Mouse (Mus musculus) midbrain, embryonic 15.5 days (tissue): ENCODE measurements around the gene Zdhhc3. TPM values are rescaled to one million over a fixed set of nuclear protein-coding genes. Genes with fewer than 3 reads are reported as not detected.

ENCODE experiments used
- ATAC-seq: fragments of 200-750 bp; cut with Nextera tagmentation; replicated peaks from 2 replicates; pipeline ENCODE4 v1.8.0; 2017; ENCODE audit warnings: moderate TSS enrichment
- H3K27ac ChIP-seq: fragments of 300-500 bp; sonication (generic); 2 replicates; pipeline ENCODE4 v1.5.1; 2015; ENCODE audit warnings: mild to moderate bottlenecking, inconsistent platforms
- H3K27me3 ChIP-seq: fragments of 300-500 bp; sonication (generic); replicated peaks from 2 replicates; pipeline ENCODE4 v1.6.1; 2015; ENCODE audit warnings: inconsistent platforms
- H3K36me3 ChIP-seq: fragments of 300-500 bp; sonication (generic); replicated peaks from 2 replicates; pipeline ENCODE4 v1.6.1; 2015; ENCODE audit warnings: inconsistent platforms
- H3K4me1 ChIP-seq: fragments of 300-500 bp; sonication (generic); 2 replicates; pipeline ENCODE4 v1.6.1; 2015; ENCODE audit warnings: inconsistent platforms
- H3K4me2 ChIP-seq: fragments of 300-500 bp; sonication (generic); 2 replicates; pipeline ENCODE4 v1.6.1; 2015; ENCODE audit warnings: inconsistent platforms, mild to moderate bottlenecking, moderate library complexity
- H3K4me3 ChIP-seq: fragments of 300-500 bp; sonication (generic); 2 replicates; pipeline ENCODE4 v1.5.1; 2015; ENCODE audit warnings: mild to moderate bottlenecking, inconsistent platforms
- H3K9ac ChIP-seq: fragments of 300-500 bp; sonication (generic); 2 replicates; pipeline ENCODE4 v1.6.1; 2015; ENCODE audit warnings: mild to moderate bottlenecking, inconsistent platforms
- H3K9me3 ChIP-seq: fragments of 300-500 bp; sonication (generic); 2 replicates; pipeline ENCODE4 v1.6.1; 2016; ENCODE audit warnings: inconsistent platforms
- WGBS: fragments of 180-500 bp; shearing (Covaris S2); methylation state at CpG from one replicate; pipeline ENCODE4 v1.1.7; 2015; ENCODE audit warnings: mixed read lengths; 5-methylcytosine and 5-hydroxymethylcytosine counted together
- polyA plus RNA-seq: library from polyadenylated mRNA; unstranded; fragments of >200 nt; fragmentation: Nextera tagmentation; extraction: Ambion mirVana; gene quantifications from 2 replicates; pipeline ENCODE4 v1.2.1, GENCODE M21; 2015

The Zdhhc3 gene
- polyA plus RNA-seq, 1 experiment from 2014 or later: 88.5 TPM

- WGBS: 89% methylated on average over 7 of the region's 7 CpGs
- Histone ChIP-seq H3K27me3 (no peaks in the 10 kb centered on the region), H3K4me1 (peaks cover 20% of the 10 kb centered on the region), H3K36me3 (0 out of 2 replicates have a peak, but pooled peaks cover 3% of the 10 kb centered on the region), H3K4me2 (no peak overlapping the region), H3K4me3 (no peak overlapping the region), H3K9ac (no peak overlapping the region), H3K27ac (no peak overlapping the region), H3K9me3 (no peaks in the 10 kb centered on the region)
- ATAC-seq: no peak
Measured at GRCm38 (mm10) chr9:123109188-123109587, 3.8 kb downstream of the Zdhhc3 start.

GRCm38 (mm10) chr9:123107186-123107585 lies 5.8 kb downstream of the Zdhhc3 start:
- H3K27ac ChIP-seq: no peak overlapping the region

DNA sequence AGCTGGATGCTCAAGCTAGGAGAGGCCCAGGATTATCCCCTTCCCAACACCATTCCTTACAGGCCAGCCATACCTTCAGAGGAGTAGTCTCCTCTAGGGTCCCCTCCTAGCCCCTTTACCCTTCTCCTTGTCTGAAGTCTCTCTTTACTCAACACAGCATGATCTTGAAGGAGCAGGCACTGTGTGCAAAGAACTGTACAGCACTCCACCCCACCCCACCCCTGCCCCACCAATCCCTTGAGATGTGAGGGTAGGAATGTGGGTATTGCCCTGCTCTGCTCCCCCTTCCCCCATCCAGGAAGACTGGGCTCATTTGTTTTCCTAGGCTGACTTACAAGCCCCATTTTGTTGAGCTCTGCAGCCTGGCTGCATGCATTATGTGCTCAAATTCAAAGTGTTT lies 8.6 kb downstream of the Zdhhc3 start:
- Histone ChIP-seq H3K4me1 (no peaks in the 10 kb centered on the region), H3K27ac (no peak overlapping the region), H3K9ac (no peak overlapping the region), H3K9me3 (no peaks in the 10 kb centered on the region), H3K4me2 (no peak overlapping the region), H3K27me3 (no peaks in the 10 kb centered on the region), H3K4me3 (no peak overlapping the region), H3K36me3 (peaks cover 10% of the 10 kb centered on the region; the same call in 1 of the 2 replicates)
- no peak for ATAC-seq

More at GRCm38 (mm10) chr9:123107186-123107585, 5.8 kb downstream of the Zdhhc3 start:
- Histone ChIP-seq H3K4me2 (no peak overlapping the region), H3K9ac (no peak overlapping the region), H3K4me1 (peaks cover 11% of the 10 kb centered on the region), H3K9me3 (no peaks in the 10 kb centered on the region), H3K4me3 (no peak overlapping the region), H3K27me3 (no peaks in the 10 kb centered on the region), H3K36me3 (0 out of 2 replicates have a peak, but pooled peaks cover 3% of the 10 kb centered on the region)
- no peak for ATAC-seq
- WGBS: 92% methylated on average over 4 of the region's 4 CpGs

DNA sequence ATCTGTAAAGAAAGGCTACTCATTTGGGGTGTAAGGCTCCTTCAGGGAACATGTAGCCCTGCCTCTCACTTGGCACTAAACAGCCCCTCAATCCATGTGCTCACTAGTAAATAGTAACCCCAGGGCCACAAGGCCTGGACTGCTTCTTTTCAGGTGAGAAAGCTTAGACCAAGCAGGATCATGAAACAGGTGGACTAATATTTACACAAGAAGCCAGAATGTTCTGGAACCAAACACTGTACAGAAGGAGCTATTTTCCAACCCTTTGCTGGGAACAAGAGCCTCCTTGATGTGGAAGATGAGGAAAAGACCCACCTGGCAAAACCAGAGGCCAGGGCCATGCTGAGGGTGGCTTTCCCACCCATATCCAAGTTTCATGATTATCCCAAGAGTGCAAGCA lies 9.6 kb downstream of the Zdhhc3 start:
- no peak overlapping the region for H3K27ac ChIP-seq
- no peak overlapping the region for H3K4me3 ChIP-seq
- H3K27me3 ChIP-seq: no peaks in the 10 kb centered on the region
- H3K4me2 ChIP-seq: no peak overlapping the region
- no peaks in the 10 kb centered on the region for H3K9me3 ChIP-seq
- ATAC-seq: no peak
- H3K9ac ChIP-seq: no peak overlapping the region
- H3K4me1 ChIP-seq: no peaks in the 10 kb centered on the region
- peaks cover 16% of the 10 kb centered on the region; the same call in 1 of the 2 replicates for H3K36me3 ChIP-seq

DNA sequence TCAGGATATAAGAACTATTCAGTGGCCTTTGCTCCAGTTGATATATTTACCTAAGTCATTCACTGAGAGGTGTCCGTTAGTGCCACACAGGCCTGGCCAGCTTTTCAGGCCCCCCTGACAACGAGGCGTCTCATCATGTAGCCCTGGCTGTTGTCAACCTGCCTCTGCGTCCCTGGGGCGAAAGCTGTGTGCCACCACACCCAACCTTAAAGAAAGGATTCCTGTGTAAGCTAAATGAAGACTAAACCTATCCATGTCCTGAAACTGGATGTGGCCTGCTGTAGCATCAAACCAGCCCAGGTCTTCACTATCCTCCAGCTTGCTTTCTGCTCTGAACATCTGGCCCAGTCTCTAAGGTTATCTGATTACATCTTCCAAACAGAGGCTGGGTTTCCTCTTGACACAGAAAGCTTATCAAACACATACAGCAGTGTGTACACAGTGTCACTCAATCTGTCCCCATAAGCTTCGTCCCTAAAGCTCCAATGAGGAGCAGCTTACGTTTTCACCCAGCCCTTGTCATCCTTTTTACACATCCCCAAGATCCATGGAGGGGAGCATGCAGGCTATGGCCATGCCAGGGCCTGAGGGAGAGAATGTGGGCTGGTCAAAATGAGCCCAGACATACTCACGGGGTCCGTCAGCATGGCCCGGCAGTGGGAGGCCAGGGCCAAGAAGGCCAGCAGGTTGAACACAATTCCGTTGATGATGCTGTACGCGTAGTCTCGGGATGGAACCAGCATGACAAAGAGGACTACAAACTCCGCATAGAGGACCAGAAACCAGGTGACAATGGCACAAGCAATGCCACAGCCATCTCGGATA lies 13.2 kb downstream of the Zdhhc3 start:
- WGBS: 95% methylated on average over 16 of the region's 16 CpGs
- H3K9ac ChIP-seq: no peak overlapping the region
- no peaks in the 10 kb centered on the region for H3K9me3 ChIP-seq
- no peak overlapping the region for H3K4me2 ChIP-seq
- no peak overlapping the region for H3K4me3 ChIP-seq
- H3K27ac ChIP-seq: no peak overlapping the region
- no peaks in the 10 kb centered on the region for H3K4me1 ChIP-seq
- H3K36me3 ChIP-seq: peaks cover 36% of the 10 kb centered on the region
- H3K27me3 ChIP-seq: no peaks in the 10 kb centered on the region
- no peak for ATAC-seq

DNA sequence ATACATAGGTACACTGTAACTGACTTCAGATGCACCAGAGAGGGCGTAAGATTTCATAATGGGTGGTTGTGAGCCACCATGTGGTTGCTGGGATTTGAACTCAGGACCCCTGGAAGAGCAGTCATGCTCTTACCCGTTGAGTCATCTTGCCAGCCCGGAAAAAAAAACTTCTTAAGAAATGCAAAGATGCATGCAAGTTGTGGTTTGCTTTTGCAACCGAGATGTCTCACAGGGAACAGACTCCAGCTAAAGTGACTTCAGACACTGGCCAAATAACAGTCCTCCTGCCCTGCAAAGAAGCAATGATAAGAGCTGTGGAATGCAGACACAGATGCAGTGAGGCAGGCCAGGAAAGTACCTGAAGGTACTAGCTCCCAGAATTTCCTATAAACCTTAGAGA lies 22.2 kb downstream of the Zdhhc3 start:
- Histone ChIP-seq H3K27me3 (no peaks in the 10 kb centered on the region), H3K4me1 (no peaks in the 10 kb centered on the region), H3K4me3 (no peak overlapping the region), H3K36me3 (peaks cover 18% of the 10 kb centered on the region), H3K9ac (no peak overlapping the region), H3K9me3 (no peaks in the 10 kb centered on the region), H3K27ac (no peak overlapping the region), H3K4me2 (no peak overlapping the region)
- WGBS: 88% methylated on average over 4 of the region's 4 CpGs
- ATAC-seq: no peak

- H3K36me3 ChIP-seq: peaks cover 28% of the 10 kb centered on the region
- no peak for ATAC-seq
- WGBS: 91% methylated on average over 3 of the region's 3 CpGs
Measured at GRCm38 (mm10) chr9:123087558-123087957, 25.4 kb downstream of the Zdhhc3 start.

DNA sequence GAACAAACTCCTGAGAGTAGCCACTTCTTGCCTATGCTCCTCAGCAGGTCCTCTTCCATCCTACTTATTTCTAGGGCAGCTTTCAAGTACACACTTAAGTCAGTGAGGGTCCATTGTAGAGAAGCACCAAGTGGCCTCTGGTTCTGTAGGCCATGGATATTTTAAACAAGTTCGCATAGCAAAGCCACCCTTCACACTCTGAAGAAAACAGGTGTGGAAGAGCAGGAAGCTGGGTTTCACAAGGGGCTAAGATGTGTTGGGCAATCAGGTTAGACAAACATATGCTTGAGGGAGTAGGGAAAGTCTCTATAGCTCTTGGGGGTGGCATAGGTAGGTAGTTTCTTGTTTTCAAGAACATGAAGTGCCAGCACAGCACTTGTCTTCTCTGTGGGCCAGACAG lies 27.6 kb downstream of the Zdhhc3 start:
- no peak for ATAC-seq
- no peak overlapping the region for H3K4me3 ChIP-seq
- 88% methylated on average over 1 of the region's 1 CpGs for WGBS
- no peak overlapping the region for H3K27ac ChIP-seq
- H3K27me3 ChIP-seq: no peaks in the 10 kb centered on the region
- H3K4me1 ChIP-seq: no peaks in the 10 kb centered on the region
- no peak overlapping the region for H3K4me2 ChIP-seq
- H3K36me3 ChIP-seq: peaks cover 41% of the 10 kb centered on the region
- no peaks in the 10 kb centered on the region for H3K9me3 ChIP-seq
- no peak overlapping the region for H3K9ac ChIP-seq

More at GRCm38 (mm10) chr9:123087558-123087957, 25.4 kb downstream of the Zdhhc3 start:
- H3K27ac ChIP-seq: no peak overlapping the region
- no peak overlapping the region for H3K9ac ChIP-seq
- no peak overlapping the region for H3K4me2 ChIP-seq
- H3K4me3 ChIP-seq: no peak overlapping the region
- H3K4me1 ChIP-seq: no peaks in the 10 kb centered on the region
- no peaks in the 10 kb centered on the region for H3K27me3 ChIP-seq
- no peaks in the 10 kb centered on the region for H3K9me3 ChIP-seq

- no peaks in the 10 kb centered on the region for H3K4me1 ChIP-seq
- H3K9ac ChIP-seq: no peak overlapping the region
- H3K4me3 ChIP-seq: no peak overlapping the region
- ATAC-seq: no peak
- WGBS: 68% methylated on average over 1 of the region's 1 CpGs
- peaks cover 48% of the 10 kb centered on the region for H3K36me3 ChIP-seq
- no peaks in the 10 kb centered on the region for H3K27me3 ChIP-seq
- no peak overlapping the region for H3K27ac ChIP-seq
- no peaks in the 10 kb centered on the region for H3K9me3 ChIP-seq
- H3K4me2 ChIP-seq: no peak overlapping the region
Measured at GRCm38 (mm10) chr9:123080796-123081195, 32.2 kb downstream of the Zdhhc3 start.

DNA sequence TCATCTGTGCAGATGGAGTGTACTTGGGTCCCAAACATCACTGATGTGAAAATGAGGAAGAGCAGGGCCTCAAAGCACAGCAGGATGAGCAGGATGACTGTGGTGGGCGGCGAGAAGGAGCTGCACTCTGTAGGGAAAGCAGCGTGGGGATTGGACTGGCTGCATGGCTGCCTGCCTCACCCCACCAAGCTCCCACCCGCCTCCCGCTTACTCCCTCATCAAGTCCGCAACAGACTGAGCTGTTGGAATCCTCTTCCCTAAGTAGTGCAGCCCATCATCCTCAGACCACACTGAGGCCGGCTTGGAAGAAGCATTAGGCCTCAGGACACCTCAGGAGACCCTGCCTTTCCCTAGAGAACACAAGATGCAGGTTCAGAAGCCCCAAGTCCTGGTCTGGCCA lies 32.6 kb downstream of the Zdhhc3 start:
- Histone ChIP-seq H3K36me3 (peaks cover 47% of the 10 kb centered on the region), H3K27me3 (no peaks in the 10 kb centered on the region), H3K4me1 (no peaks in the 10 kb centered on the region), H3K9me3 (no peaks in the 10 kb centered on the region), H3K4me3 (no peak overlapping the region), H3K4me2 (no peak overlapping the region), H3K27ac (no peak overlapping the region), H3K9ac (no peak overlapping the region)
- ATAC-seq: no peak
- WGBS: 91% methylated on average over 7 of the region's 7 CpGs

DNA sequence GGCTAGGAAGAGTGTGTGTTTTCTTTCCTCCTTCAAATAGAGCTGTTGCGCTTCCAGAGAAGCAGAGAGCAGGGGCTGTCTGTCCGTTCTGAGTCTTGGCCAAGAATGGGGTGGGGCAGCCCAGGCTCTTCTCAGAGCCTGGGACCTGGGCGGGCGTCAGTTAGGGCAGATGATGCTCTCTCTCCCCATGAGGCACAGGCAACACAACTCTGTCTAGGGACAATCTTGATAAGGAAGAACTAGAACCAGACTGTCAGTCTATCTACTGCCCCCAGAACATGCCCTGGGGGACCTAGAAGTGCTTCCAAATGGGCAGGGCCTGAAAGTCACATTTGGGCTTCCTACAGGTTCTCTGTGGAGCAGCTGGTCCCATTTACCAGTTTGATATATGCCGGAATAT lies 33.9 kb downstream of the Zdhhc3 start:
- no peak overlapping the region for H3K27ac ChIP-seq
- no peak for ATAC-seq
- no peaks in the 10 kb centered on the region for H3K27me3 ChIP-seq
- H3K9me3 ChIP-seq: no peaks in the 10 kb centered on the region
- H3K9ac ChIP-seq: no peak overlapping the region
- 87% methylated on average over 5 of the region's 5 CpGs for WGBS
- H3K4me3 ChIP-seq: no peak overlapping the region
- no peaks in the 10 kb centered on the region for H3K4me1 ChIP-seq
- peaks cover 37% of the 10 kb centered on the region for H3K36me3 ChIP-seq
- no peak overlapping the region for H3K4me2 ChIP-seq

DNA sequence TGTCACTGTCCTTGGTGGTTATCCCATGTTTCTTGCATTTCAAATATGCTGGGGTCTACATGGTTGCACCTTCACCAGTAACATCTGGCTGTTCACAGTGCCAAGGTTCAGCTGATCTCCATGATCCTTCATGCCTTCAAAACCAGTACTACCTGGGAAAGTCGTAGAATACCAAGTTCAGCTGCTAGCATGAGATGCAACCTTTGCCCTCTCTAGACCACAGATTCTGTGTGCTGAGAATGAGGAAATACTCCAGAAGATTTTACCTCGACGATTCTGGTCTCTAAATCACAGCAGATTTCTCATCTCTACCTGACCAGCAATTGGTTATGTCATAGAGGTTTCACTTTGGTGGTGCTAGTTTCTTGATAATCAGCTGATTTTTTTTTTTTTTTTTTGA lies 52.8 kb downstream of the Zdhhc3 start:
- no peaks in the 10 kb centered on the region for H3K27me3 ChIP-seq
- no peak overlapping the region for H3K4me3 ChIP-seq
- no peak overlapping the region for H3K9ac ChIP-seq
- H3K27ac ChIP-seq: no peak overlapping the region
- no peak for ATAC-seq
- no peaks in the 10 kb centered on the region for H3K4me1 ChIP-seq
- no peak overlapping the region for H3K4me2 ChIP-seq
- 91% methylated on average over 3 of the region's 3 CpGs for WGBS
- no peaks in the 10 kb centered on the region for H3K36me3 ChIP-seq
- no peaks in the 10 kb centered on the region for H3K9me3 ChIP-seq

GRCm38 (mm10) chr9:123058724-123059292 lies 54.2 kb downstream of the Zdhhc3 start:
- Histone ChIP-seq H3K27me3 (no peaks in the 10 kb centered on the region), H3K4me2 (no peak overlapping the region), H3K9me3 (no peaks in the 10 kb centered on the region), H3K27ac (no peak overlapping the region), H3K9ac (no peak overlapping the region), H3K4me3 (no peak overlapping the region), H3K4me1 (no peaks in the 10 kb centered on the region), H3K36me3 (no peaks in the 10 kb centered on the region)
- no peak for ATAC-seq
